Mouse (Mus musculus) adrenal gland, postnatal 14 days (tissue): ENCODE measurements around the gene Ramac. TPM values are rescaled to one million over a fixed set of nuclear protein-coding genes. Genes with fewer than 3 reads are reported as not detected.
A peak's percentile ranks its signal among the peaks of the same experiment; 100 is the strongest.

Source experiments
- DNase-seq: peaks from one replicate; pipeline ENCODE4 v3.0.0; 2021; ENCODE audit warnings: mixed read lengths
- total RNA-seq: library from RNA; stranded (reverse); gene quantifications from 2 replicates; pipeline ENCODE4 v1.2.3, GENCODE M21; 2021

The Ramac gene
- total RNA-seq, 1 experiment from 2014 or later, result 40.6 TPM

DNA sequence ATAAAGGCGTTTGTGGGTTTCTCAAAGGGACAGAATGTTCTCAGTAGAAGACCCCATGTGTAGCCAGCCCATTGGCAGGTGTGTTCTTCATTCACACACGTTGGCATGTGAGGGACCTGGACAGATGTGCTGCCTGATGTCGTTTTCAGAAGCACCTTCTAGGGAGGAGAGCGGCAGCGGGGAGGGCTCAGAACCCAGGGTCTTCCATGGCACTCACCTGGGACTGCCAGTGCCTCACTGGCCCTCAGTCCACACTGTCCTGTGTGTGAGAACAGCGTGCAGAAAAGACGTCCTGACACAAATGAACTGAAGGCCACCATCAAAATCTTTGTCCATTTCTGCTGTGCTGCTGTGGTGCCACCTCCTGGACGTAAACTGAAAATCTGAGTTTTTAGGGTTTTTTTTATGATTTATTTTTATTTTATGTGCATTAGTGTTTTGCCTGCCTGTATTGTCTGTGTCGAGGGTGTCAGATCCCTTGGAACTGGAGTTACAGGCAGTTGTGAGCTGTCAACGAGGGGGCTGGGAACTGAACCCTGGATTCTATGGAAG lies 15.0 kb downstream of the Ramac start:
- DNase-seq, result peak; percentile 17

DNA sequence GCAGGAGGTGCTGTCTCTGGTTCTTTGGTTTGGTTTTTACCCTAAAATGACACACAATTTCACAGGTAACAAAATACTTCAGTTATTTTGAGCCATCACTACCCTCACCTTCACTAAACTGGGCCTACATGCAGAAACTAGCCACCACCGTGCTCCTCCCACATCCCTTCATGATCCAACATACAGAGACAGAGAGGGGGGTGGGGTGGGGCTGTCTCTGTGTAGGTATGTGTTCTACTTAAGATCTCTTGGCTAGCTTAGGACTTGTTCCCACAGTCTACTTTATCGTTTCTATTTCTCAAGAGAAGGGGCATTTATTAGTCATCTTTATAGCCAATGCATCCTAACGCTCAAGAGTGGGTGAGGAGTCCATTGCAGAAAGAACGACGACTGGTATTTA lies 25.8 kb downstream of the Ramac start:
- DNase-seq, result peak; percentile 24

DNA sequence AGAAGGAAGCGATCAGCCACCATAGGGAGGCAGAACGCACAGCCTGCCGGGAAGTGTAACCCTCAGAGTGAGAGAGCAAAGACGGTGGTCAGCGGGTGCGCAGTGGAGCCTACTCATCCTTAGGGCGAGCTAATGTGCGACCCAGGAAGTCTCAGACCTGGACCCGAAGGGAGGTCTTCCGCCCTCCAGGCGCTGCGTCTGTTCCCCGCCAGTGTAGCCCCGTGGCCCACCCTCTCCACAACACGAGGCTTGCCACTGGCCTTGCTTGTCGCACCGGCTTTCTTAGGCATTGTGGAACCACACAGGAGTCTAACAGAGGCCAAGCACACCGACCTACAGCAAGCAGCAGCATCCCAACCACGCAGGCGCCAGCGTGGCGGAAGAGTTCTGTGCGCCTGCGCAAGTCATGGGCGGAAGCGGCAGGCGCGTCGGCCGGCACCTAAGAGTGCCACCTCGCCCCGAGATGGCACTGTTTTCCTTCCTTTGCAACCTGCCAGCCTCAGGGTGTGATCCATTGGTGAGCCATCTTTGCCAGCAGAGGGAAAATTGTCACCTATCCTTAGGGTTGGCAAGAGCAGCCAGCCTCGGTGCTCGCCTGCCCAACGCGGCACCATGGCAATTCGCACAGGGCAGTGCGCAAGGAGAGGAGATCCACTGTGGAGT lies 26.5 kb downstream of the Ramac start, which contains the start of gene 3110040N11Rik:
Gene 3110040N11Rik (minus strand): TSS at position 384 of the 663 bp plus-strand sequence.
- DNase-seq, result peak; percentile 91

DNA sequence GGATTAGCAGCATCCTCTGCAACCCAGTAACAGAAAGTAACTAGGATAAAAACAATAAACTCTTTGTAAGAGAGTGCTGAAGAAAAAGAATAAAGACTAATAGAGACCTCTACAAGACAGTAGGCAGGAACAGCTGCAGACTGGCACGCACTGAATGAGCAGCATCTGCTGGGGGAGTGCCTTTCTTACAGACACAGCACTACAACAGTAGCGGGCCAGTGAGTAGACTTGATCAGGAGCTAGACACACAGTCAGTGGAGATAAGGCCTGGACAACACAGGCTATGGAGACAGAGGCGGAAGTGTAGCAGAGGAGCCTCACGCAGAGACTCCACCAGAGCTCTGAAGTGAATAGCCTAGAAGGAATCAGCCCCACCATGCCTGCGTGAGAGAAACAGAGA lies 43.3 kb downstream of the Ramac start:
- no peak for DNase-seq

Other genes with a start within 250 kb of the Ramac start
- gene Fsd2, start 196.0 kb upstream of the Ramac start, total RNA-seq, result 1.3 and 2.0 TPM in 2 replicates
- 16.1 and 18.3 TPM in 2 replicates for gene Whamm, start 191.7 kb upstream of the Ramac start, total RNA-seq
- gene Homer2, start 55.4 kb upstream of the Ramac start, total RNA-seq, result 2.5 and 3.8 TPM in 2 replicates
- gene 3110040N11Rik, start 26.6 kb downstream of the Ramac start, total RNA-seq, result 31.3 and 33.0 TPM in 2 replicates
- gene Btbd1, start 66.5 kb downstream of the Ramac start, total RNA-seq, result 136 and 144 TPM in 2 replicates
- gene Gm10160, start 92.9 kb downstream of the Ramac start, total RNA-seq, result not detected in 2 replicates
- 13.3 and 16.5 TPM in 2 replicates for gene Tm6sf1, start 96.1 kb downstream of the Ramac start, total RNA-seq
- 13.6 and 15.8 TPM in 2 replicates for gene Hdgfl3, start 171.5 kb downstream of the Ramac start, total RNA-seq
- gene Bnc1, start 229.4 kb downstream of the Ramac start, total RNA-seq, result 0.93 and 0.98 TPM in 2 replicates